Mouse (Mus musculus) forebrain, embryonic 15.5 days (tissue): ENCODE results near the gene Rps26. TPM values are rescaled to one million over a fixed set of nuclear protein-coding genes. Genes with fewer than 3 reads are reported as not detected.

Source experiments
- ATAC-seq: fragments of 200-750 bp; cut with Nextera tagmentation; replicated peaks from 2 replicates; pipeline ENCODE4 v1.8.0; 2017; ENCODE audit warnings: mild to moderate bottlenecking, moderate TSS enrichment, moderate library complexity
- H3K27ac ChIP-seq: fragments of 300-500 bp; sonication (generic); replicated peaks from 2 replicates; pipeline ENCODE4 v1.5.1; 2015; ENCODE audit warnings: mild to moderate bottlenecking, inconsistent platforms
- H3K27me3 ChIP-seq: fragments of 300-500 bp; sonication (generic); 2 replicates; pipeline ENCODE4 v1.6.1; 2015; ENCODE audit warnings: inconsistent platforms
- H3K36me3 ChIP-seq: fragments of 300-500 bp; sonication (generic); 2 replicates; pipeline ENCODE4 v1.6.1; 2015; ENCODE audit warnings: mild to moderate bottlenecking, inconsistent platforms
- H3K4me1 ChIP-seq: fragments of 300-500 bp; sonication (generic); 2 replicates; pipeline ENCODE4 v1.6.1; 2015; ENCODE audit warnings: inconsistent platforms
- H3K4me2 ChIP-seq: fragments of 300-500 bp; sonication (generic); replicated peaks from 2 replicates; pipeline ENCODE4 v1.6.1; 2015; ENCODE audit warnings: mild to moderate bottlenecking, inconsistent platforms
- H3K4me3 ChIP-seq: fragments of 300-500 bp; sonication (generic); 2 replicates; pipeline ENCODE4 v1.5.1; 2015; ENCODE audit warnings: mild to moderate bottlenecking, inconsistent platforms
- H3K9ac ChIP-seq: fragments of 300-500 bp; sonication (generic); replicated peaks from 2 replicates; pipeline ENCODE4 v1.6.1; 2015; ENCODE audit warnings: mild to moderate bottlenecking, inconsistent platforms
- H3K9me3 ChIP-seq: fragments of 300-500 bp; sonication (generic); 2 replicates; pipeline ENCODE4 v1.6.1; 2016; ENCODE audit warnings: inconsistent platforms
- WGBS: fragments of 180-500 bp; shearing (Covaris S2); methylation state at CpG from one replicate; pipeline ENCODE4 v1.1.7; 2015; ENCODE audit warnings: mixed read lengths; 5-methylcytosine and 5-hydroxymethylcytosine counted together
- polyA plus RNA-seq: library from polyadenylated mRNA; unstranded; fragments of >200 nt; fragmentation: Nextera tagmentation; extraction: Ambion mirVana; gene quantifications from 2 replicates; pipeline ENCODE4 v1.2.1, GENCODE M21; 2015

The Rps26 gene
- polyA plus RNA-seq, 1 experiment from 2014 or later: 441 TPM

- Histone ChIP-seq H3K4me1 (no peaks in the 10 kb centered on the region), H3K27ac (no peak overlapping the region), H3K36me3 (no peaks in the 10 kb centered on the region), H3K4me3 (no peak overlapping the region), H3K27me3 (no peaks in the 10 kb centered on the region), H3K4me2 (no peak overlapping the region), H3K9me3 (no peaks in the 10 kb centered on the region), H3K9ac (no peak overlapping the region)
- 70% methylated on average over 9 of the region's 9 CpGs for whole genome bisulfite sequencing
- ATAC-seq: no peak
These were observed 31.3 kb upstream of the Rps26 start for GRCm38 (mm10) chr10:128657844-128658243.

GRCm38 (mm10) chr10:128656731-128657130 is 30.2 kb upstream of the Rps26 start:
- WGBS: 93% methylated on average over 1 of the region's 1 CpGs
- H3K27me3 ChIP-seq: no peaks in the 10 kb centered on the region
- no peaks in the 10 kb centered on the region for H3K9me3 ChIP-seq
- H3K27ac ChIP-seq: no peak overlapping the region
- ATAC-seq: no peak
- no peaks in the 10 kb centered on the region for H3K4me1 ChIP-seq
- no peak overlapping the region for H3K9ac ChIP-seq
- H3K36me3 ChIP-seq: no peaks in the 10 kb centered on the region
- H3K4me3 ChIP-seq: no peak overlapping the region
- H3K4me2 ChIP-seq: no peak overlapping the region

- Histone ChIP-seq H3K27me3 (no peaks in the 10 kb centered on the region), H3K4me2 (no peak overlapping the region), H3K27ac (no peak overlapping the region), H3K36me3 (no peaks in the 10 kb centered on the region), H3K4me1 (no peaks in the 10 kb centered on the region), H3K9ac (no peak overlapping the region), H3K9me3 (no peaks in the 10 kb centered on the region), H3K4me3 (no peak overlapping the region)
- no peak for ATAC-seq
- 89% methylated on average over 3 of the region's 3 CpGs for WGBS
These were observed 28.7 kb upstream of the Rps26 start for GRCm38 (mm10) chr10:128655254-128655653.

GRCm38 (mm10) chr10:128653866-128654265 is 27.3 kb upstream of the Rps26 start:
- H3K4me1 ChIP-seq: no peaks in the 10 kb centered on the region
- H3K4me3 ChIP-seq: no peak overlapping the region
- 72% methylated on average over 4 of the region's 4 CpGs for WGBS
- no peaks in the 10 kb centered on the region for H3K9me3 ChIP-seq
- ATAC-seq: no peak
- H3K4me2 ChIP-seq: no peak overlapping the region
- H3K27me3 ChIP-seq: no peaks in the 10 kb centered on the region
- H3K27ac ChIP-seq: no peak overlapping the region
- H3K36me3 ChIP-seq: no peaks in the 10 kb centered on the region
- H3K9ac ChIP-seq: no peak overlapping the region

- WGBS: 4% methylated on average over 11 of the region's 13 CpGs
- H3K9ac ChIP-seq: peak overlapping the region; percentile 48
- peaks cover 39% of the 10 kb centered on the region for H3K4me1 ChIP-seq
These were observed 19.9 kb upstream of the Rps26 start for GRCm38 (mm10) chr10:128646139-128647089.

GRCm38 (mm10) chr10:128645111-128646011 is 18.8 kb upstream of the Rps26 start, which contains the start of gene Ikzf4:
Ikzf4 (minus strand) TSS chr10:128645991.
- Histone ChIP-seq H3K27ac (peak within 1 kb of the TSS; percentile 94), H3K9me3 (no peaks in the 10 kb centered on the region), H3K9ac (peak within 1 kb of the TSS; percentile 84), H3K4me2 (peak within 1 kb of the TSS; percentile 79), H3K4me3 (peak within 1 kb of the TSS; percentile 66), H3K36me3 (peaks cover 12% of the 10 kb centered on the region), H3K27me3 (no peaks in the 10 kb centered on the region), H3K4me1 (peaks cover 39% of the 10 kb centered on the region)
- WGBS: 1% methylated on average over 36 of the region's 36 CpGs
- ATAC-seq: peak; percentile 80

More at GRCm38 (mm10) chr10:128646139-128647089, 19.9 kb upstream of the Rps26 start:
- Histone ChIP-seq H3K27ac (peak overlapping the region; percentile 94), H3K4me2 (peak overlapping the region; percentile 79), H3K4me3 (peak overlapping the region; percentile 66), H3K36me3 (peaks cover 3% of the 10 kb centered on the region; the same call in 1 of the 2 replicates), H3K9me3 (no peaks in the 10 kb centered on the region), H3K27me3 (no peaks in the 10 kb centered on the region)
- peak; percentile 86 for ATAC-seq

GRCm38 (mm10) chr10:128642749-128643148 is 16.2 kb upstream of the Rps26 start:
- no peak for ATAC-seq
- H3K27ac ChIP-seq: no peak overlapping the region

GRCm38 (mm10) chr10:128641871-128642270 is 15.3 kb upstream of the Rps26 start:
- no peaks in the 10 kb centered on the region for H3K27me3 ChIP-seq
- no peaks in the 10 kb centered on the region for H3K9me3 ChIP-seq
- H3K4me1 ChIP-seq: peaks cover 35% of the 10 kb centered on the region
- no peak overlapping the region for H3K27ac ChIP-seq
- 78% methylated on average over 7 of the region's 7 CpGs for WGBS
- ATAC-seq: no peak
- no peak overlapping the region for H3K4me3 ChIP-seq
- H3K9ac ChIP-seq: no peak overlapping the region
- peaks cover 36% of the 10 kb centered on the region for H3K36me3 ChIP-seq
- no peak overlapping the region for H3K4me2 ChIP-seq

More at GRCm38 (mm10) chr10:128642749-128643148, 16.2 kb upstream of the Rps26 start:
- 88% methylated on average over 6 of the region's 6 CpGs for WGBS
- Histone ChIP-seq H3K9ac (no peak overlapping the region), H3K9me3 (no peaks in the 10 kb centered on the region), H3K27me3 (no peaks in the 10 kb centered on the region), H3K4me1 (peaks cover 39% of the 10 kb centered on the region), H3K36me3 (peaks cover 34% of the 10 kb centered on the region), H3K4me3 (no peak overlapping the region), H3K4me2 (no peak overlapping the region)

- no peak overlapping the region for H3K4me3 ChIP-seq
- H3K27me3 ChIP-seq: no peaks in the 10 kb centered on the region
- H3K36me3 ChIP-seq: peaks cover 44% of the 10 kb centered on the region
- H3K27ac ChIP-seq: no peak overlapping the region
- H3K9me3 ChIP-seq: no peaks in the 10 kb centered on the region
- H3K4me1 ChIP-seq: peaks cover 27% of the 10 kb centered on the region
- no peak for ATAC-seq
- no peak overlapping the region for H3K9ac ChIP-seq
- H3K4me2 ChIP-seq: no peak overlapping the region
- 94% methylated on average over 15 of the region's 15 CpGs for WGBS
These were observed 14.3 kb upstream of the Rps26 start for GRCm38 (mm10) chr10:128640891-128641290.

GRCm38 (mm10) chr10:128639999-128640398 is 13.5 kb upstream of the Rps26 start:
- Histone ChIP-seq H3K4me1 (peaks cover 24% of the 10 kb centered on the region), H3K4me3 (no peak overlapping the region), H3K9me3 (no peaks in the 10 kb centered on the region), H3K27me3 (no peaks in the 10 kb centered on the region), H3K4me2 (no peak overlapping the region), H3K36me3 (peaks cover 51% of the 10 kb centered on the region), H3K9ac (no peak overlapping the region), H3K27ac (no peak overlapping the region)
- ATAC-seq: no peak
- 91% methylated on average over 14 of the region's 14 CpGs for WGBS

GRCm38 (mm10) chr10:128637011-128637410 is 10.5 kb upstream of the Rps26 start:
- no peak for ATAC-seq
- 17% methylated on average over 11 of the region's 11 CpGs for WGBS
- H3K27ac ChIP-seq: no peak overlapping the region
- peaks cover 63% of the 10 kb centered on the region for H3K36me3 ChIP-seq
- no peaks in the 10 kb centered on the region for H3K9me3 ChIP-seq
- no peak overlapping the region for H3K9ac ChIP-seq
- H3K4me3 ChIP-seq: no peak overlapping the region
- H3K4me1 ChIP-seq: no peaks in the 10 kb centered on the region
- H3K4me2 ChIP-seq: no peak overlapping the region
- H3K27me3 ChIP-seq: no peaks in the 10 kb centered on the region

GRCm38 (mm10) chr10:128636561-128636960 is 10.0 kb upstream of the Rps26 start:
- no peaks in the 10 kb centered on the region for H3K4me1 ChIP-seq
- ATAC-seq: no peak
- no peaks in the 10 kb centered on the region for H3K27me3 ChIP-seq
- no peak overlapping the region for H3K27ac ChIP-seq
- WGBS: 47% methylated on average over 6 of the region's 6 CpGs
- H3K4me3 ChIP-seq: no peak overlapping the region
- no peak overlapping the region for H3K4me2 ChIP-seq
- no peak overlapping the region for H3K9ac ChIP-seq
- H3K36me3 ChIP-seq: peaks cover 62% of the 10 kb centered on the region
- H3K9me3 ChIP-seq: no peaks in the 10 kb centered on the region
